ENCODE assay signal across 11 mouse cellular contexts in genomic region chr7:25764221-25764620, GRCm38 (mm10). TPM values are rescaled to one million over a fixed set of nuclear protein-coding genes. Genes with fewer than 3 reads are reported as not detected.
DNase-seq lines count a peak whose midpoint lies in the region; TF ChIP-seq lines count a peak whose summit lies in the region.
"Had no signal": no experiment of that assay in that cellular context is flagged by ENCODE, and none has a peak within 500 bp of the region (broad histone marks: within the 10 kb centered on the region; RNA-seq: fewer than 3 reads in every experiment).

No protein-coding gene starts in this region.

- H3K27ac ChIP-seq in heart, embryonic 10.5 days: peak overlapping the region; percentile 70
- H3K27ac ChIP-seq in testis, adult 2 months (ENCODE audit: control insufficient read depth, insufficient read depth, low read depth, low read length): peak overlapping the region; percentile 45
- H3K27ac ChIP-seq: hindbrain, embryonic 14.5 days; left cerebral cortex, adult 2 months; midbrain, embryonic 12.5 days had no signal

- peaks cover 74% of the 10 kb centered on the region for H3K36me3 ChIP-seq in heart, embryonic 10.5 days
- H3K36me3 ChIP-seq in testis, adult 2 months (ENCODE audit: control insufficient read depth, insufficient read depth, low read length): no peaks in the 10 kb centered on the region

- H3K9me3 ChIP-seq in heart, embryonic 10.5 days: no peaks in the 10 kb centered on the region
- H3K9me3 ChIP-seq: midbrain, embryonic 12.5 days had no signal

- H3K27me3 ChIP-seq in heart, embryonic 10.5 days (ENCODE audit: insufficient read depth, poor library complexity, severe bottlenecking): no peaks in the 10 kb centered on the region
- no peaks in the 10 kb centered on the region for H3K27me3 ChIP-seq in testis, adult 2 months (ENCODE audit: control insufficient read depth, insufficient read depth, low read length)
- H3K27me3 ChIP-seq: midbrain, embryonic 12.5 days had no signal

- no peak for TF ChIP-seq POLR2A in testis, adult 2 months (IDR thresholded peaks at IDR 0.05; ENCODE audit: control insufficient read depth, low read depth, low read length)

- H3K4me3 ChIP-seq in heart, embryonic 10.5 days: no peak overlapping the region
- no peak overlapping the region for H3K4me3 ChIP-seq in testis, adult 2 months (ENCODE audit: control insufficient read depth, low read depth, low read length)
- H3K4me3 ChIP-seq: left cerebral cortex, adult 2 months; midbrain, embryonic 12.5 days had no signal

- DNase-seq in heart, embryonic 10.5 days (ENCODE audit: low spot score): peak; percentile 75
- no peak for DNase-seq in heart, adult 18-20 months
- DNase-seq in testis, postnatal 14 days (ENCODE audit: low spot score): no peak
- DNase-seq in kidney, postnatal 10 days: peak; percentile 73
- no peak for DNase-seq in urinary bladder, adult 18-20 months (ENCODE audit: low spot score in 2 of 2)
- no peak for DNase-seq in urinary bladder, postnatal 14 days (ENCODE audit: low spot score)
- no peak for DNase-seq in T-cell, adult 2 months (ENCODE audit: low spot score)

- peaks cover 12% of the 10 kb centered on the region for H3K4me1 ChIP-seq in heart, embryonic 10.5 days
- peaks cover 19% of the 10 kb centered on the region for H3K4me1 ChIP-seq in testis, adult 2 months (ENCODE audit: control insufficient read depth, insufficient read depth, low read length)
- H3K4me1 ChIP-seq: midbrain, embryonic 12.5 days had no signal

- TF ChIP-seq CTCF in testis, adult 2 months (IDR thresholded peaks at IDR 0.05; ENCODE audit: control insufficient read depth, insufficient read depth, insufficient replicate concordance, low read depth, low read length): no peak

- WGBS in heart, embryonic 10.5 days: 30% methylated on average over 5 of the region's 5 CpGs

RNA-seq across cellular contexts. Expression of gene Hnrnpul1, which starts 9.7 kb away (rescaled TPM):
- polyA plus RNA-seq in heart, embryonic 10.5 days (2016; fragmentation: Nextera tagmentation; extraction: Ambion mirVana): 45.3 and 54.6 TPM in 2 replicates
- 10 to 100 TPM; 70.7 to 71.3 TPM for total RNA-seq in heart, adult 18-20 months (2021)
- polyA plus RNA-seq in testis, adult 2 months (2012; rRNA removed): 79.0 and 82.5 TPM in 2 replicates

RNA-seq across cellular contexts. Expression of gene Axl, which starts 24.3 kb away (rescaled TPM):
- 53.3 and 54.3 TPM in 2 replicates for polyA plus RNA-seq in heart, embryonic 10.5 days (2016; fragmentation: Nextera tagmentation; extraction: Ambion mirVana)
- total RNA-seq in heart, adult 18-20 months (2021): 10 to 100 TPM; 52.0 to 57.2 TPM
- 20.8 and 23.7 TPM in 2 replicates for polyA plus RNA-seq in testis, adult 2 months (2012; rRNA removed)

RNA-seq across cellular contexts. Expression of gene Ccdc97, which starts 45.3 kb away (rescaled TPM):
- 30.1 and 30.2 TPM in 2 replicates for polyA plus RNA-seq in heart, embryonic 10.5 days (2016; fragmentation: Nextera tagmentation; extraction: Ambion mirVana)
- 10 to 100 TPM; 55.0 to 56.6 TPM for total RNA-seq in heart, adult 18-20 months (2021)
- polyA plus RNA-seq in testis, adult 2 months (2012; rRNA removed): 73.5 and 74.3 TPM in 2 replicates

RNA-seq across cellular contexts. Expression of gene Cyp2s1, which starts 52.5 kb away (rescaled TPM):
- 4.7 and 5.5 TPM in 2 replicates for polyA plus RNA-seq in heart, embryonic 10.5 days (2016; fragmentation: Nextera tagmentation; extraction: Ambion mirVana)
- 1 to 10 TPM; 3.4 to 8.6 TPM for total RNA-seq in heart, adult 18-20 months (2021)
- 1.7 and 1.9 TPM in 2 replicates for polyA plus RNA-seq in testis, adult 2 months (2012; rRNA removed)

Comparison
In these comparisons a context has a peak if more than half of its experiments do, and no peak if none do; other contexts are left out.
1. DNase-seq: peak in heart, embryonic 10.5 days (single experiment) and kidney, postnatal 10 days (single experiment); none in heart, adult 18-20 months (0 of 2), testis, postnatal 14 days (single experiment), urinary bladder, adult 18-20 months (0 of 2), urinary bladder, postnatal 14 days (single experiment) and T-cell, adult 2 months (single experiment).